Mouse (Mus musculus) CH12.LX (cell line): ENCODE results near the gene Nrm. TPM values are rescaled to one million over a fixed set of nuclear protein-coding genes. Genes with fewer than 3 reads are reported as not detected.

Experiments
- DNase-seq: peaks from one replicate; pipeline ENCODE4 v3.0.0-alpha.2; 2013; ENCODE audit errors: extremely low read depth
- H3K27ac ChIP-seq: 2 replicates; pipeline ENCODE4 v1.5.1; 2012; ENCODE audit warnings: low read depth, mild to moderate bottlenecking, control low read depth, moderate library complexity; ENCODE audit not compliant: insufficient read depth
- H3K27me3 ChIP-seq: replicated peaks from 2 replicates; pipeline ENCODE3; 2012; ENCODE audit warnings: inconsistent platforms
- H3K36me3 ChIP-seq, 2 experiments: replicated peaks in 1 of 2; 2 replicates each; pipeline versions ENCODE3 to v1.6.1; 2012; ENCODE audit warnings: inconsistent platforms in 1 of 2, low read length in 1 of 2, mild to moderate bottlenecking in 1 of 2, mixed read lengths in 1 of 2, moderate library complexity in 1 of 2; ENCODE audit not compliant: control insufficient read depth in 1 of 2, insufficient read depth in 1 of 2
- H3K4me1 ChIP-seq, 2 experiments: 2 replicates each; pipeline ENCODE4 v1.6.1; 2012; ENCODE audit warnings: inconsistent platforms in 1 of 2, moderate library complexity in 1 of 2; ENCODE audit not compliant: insufficient read depth in 2 of 2, control insufficient read depth in 1 of 2
- H3K4me2 ChIP-seq: 2 replicates; pipeline ENCODE4 v1.6.1; 2012; ENCODE audit warnings: low read depth, mild to moderate bottlenecking, control low read depth; ENCODE audit not compliant: poor library complexity, insufficient read depth, severe bottlenecking
- H3K4me3 ChIP-seq, 3 experiments: fragments of 150-350 bp in 1 of 3; sonication (generic) in 1 of 3; replicated peaks in 1 of 3; 2 replicates each; pipeline versions ENCODE3 to v1.5.1; 2011 to 2012; ENCODE audit warnings: low read depth in 2 of 3, low read length in 2 of 3, mild to moderate bottlenecking in 2 of 3, moderate library complexity in 2 of 3, control low read depth in 1 of 3, improper control_type of control experiment in 1 of 3, inconsistent platforms in 1 of 3, mixed read lengths in 1 of 3; ENCODE audit not compliant: poor library complexity in 1 of 3
- H3K79me2 ChIP-seq: replicated peaks from 2 replicates; pipeline ENCODE4 v1.6.1; 2012; ENCODE audit warnings: mild to moderate bottlenecking, moderate library complexity; ENCODE audit not compliant: control insufficient read depth, poor library complexity, insufficient read depth, severe bottlenecking; ENCODE audit errors: extremely low read depth
- H3K9ac ChIP-seq: 2 replicates; pipeline ENCODE4 v1.6.1; 2012; ENCODE audit warnings: low read depth, mild to moderate bottlenecking, control low read depth, moderate library complexity; ENCODE audit not compliant: insufficient read depth
- H3K9me3 ChIP-seq: replicated peaks from 2 replicates; pipeline ENCODE3; 2012; ENCODE audit warnings: low read length, inconsistent platforms, mixed read lengths
- BHLHE40 ChIP-seq: IDR thresholded peaks from 2 replicates; pipeline ENCODE4 v1.6.1; 2011; ENCODE audit warnings: mild to moderate bottlenecking, low read depth, low read length, improper control_type of control experiment
- CHD1 ChIP-seq: IDR thresholded peaks from 2 replicates; pipeline ENCODE4 v1.6.1; 2012; ENCODE audit warnings: low read depth, low read length, improper control_type of control experiment, inconsistent platforms
- CHD2 ChIP-seq: IDR thresholded peaks from 2 replicates; pipeline ENCODE4 v1.6.1; 2011; ENCODE audit warnings: low read length, improper control_type of control experiment
- CTCF ChIP-seq, 2 experiments: IDR thresholded peaks in 1 of 2; conservative IDR thresholded peaks in 1 of 2; 2 replicates each; pipeline ENCODE4 v1.5.1; 2011 to 2012; ENCODE audit warnings: low read depth in 2 of 2, low read length in 2 of 2, improper control_type of control experiment in 1 of 2, inconsistent platforms in 1 of 2, mild to moderate bottlenecking in 1 of 2, moderate library complexity in 1 of 2
- E2F4 ChIP-seq: IDR thresholded peaks from 2 replicates; pipeline ENCODE4 v1.6.1; 2011; ENCODE audit warnings: low read depth, low read length, improper control_type of control experiment; ENCODE audit not compliant: insufficient replicate concordance
- ELF1 ChIP-seq: IDR thresholded peaks from 2 replicates; pipeline ENCODE4 v1.6.1; 2014; ENCODE audit warnings: low read depth, mild to moderate bottlenecking, inconsistent platforms, low read length, improper control_type of control experiment
- GABPA ChIP-seq: IDR thresholded peaks from 2 replicates; pipeline ENCODE4 v1.6.1; 2012; ENCODE audit warnings: low read depth, low read length, improper control_type of control experiment, inconsistent platforms; ENCODE audit not compliant: insufficient replicate concordance
- HCFC1 ChIP-seq: IDR thresholded peaks from 2 replicates; pipeline ENCODE4 v1.6.1; 2012; ENCODE audit warnings: low read depth, mild to moderate bottlenecking, inconsistent platforms, low read length, improper control_type of control experiment
- MAFK ChIP-seq: IDR thresholded peaks from 2 replicates; pipeline ENCODE4 v1.6.1; 2011; ENCODE audit warnings: low read length, improper control_type of control experiment; ENCODE audit not compliant: insufficient replicate concordance
- MAX ChIP-seq: IDR thresholded peaks from 2 replicates; pipeline ENCODE4 v1.6.1; 2011; ENCODE audit warnings: low read length, improper control_type of control experiment
- MAZ ChIP-seq: IDR thresholded peaks from 2 replicates; pipeline ENCODE4 v1.6.1; 2012; ENCODE audit warnings: low read depth, mild to moderate bottlenecking, inconsistent platforms, low read length, improper control_type of control experiment, moderate library complexity
- MXI1 ChIP-seq: IDR thresholded peaks from 2 replicates; pipeline ENCODE4 v1.6.1; 2011; ENCODE audit warnings: mild to moderate bottlenecking, low read depth, low read length, improper control_type of control experiment
- NELFE ChIP-seq: IDR thresholded peaks from 2 replicates; pipeline ENCODE4 v1.6.1; 2011; ENCODE audit warnings: low read depth, low read length, improper control_type of control experiment
- NRF1 ChIP-seq: IDR thresholded peaks from 2 replicates; pipeline ENCODE4 v1.6.1; 2014; ENCODE audit warnings: low read depth, mild to moderate bottlenecking, inconsistent platforms, low read length, improper control_type of control experiment, moderate library complexity
- POLR2AphosphoS2 ChIP-seq: IDR thresholded peaks from 2 replicates; pipeline ENCODE4 v1.6.1; 2011; ENCODE audit warnings: low read depth, low read length, improper control_type of control experiment
- RAD21 ChIP-seq: IDR thresholded peaks from 2 replicates; pipeline ENCODE4 v1.6.1; 2011; ENCODE audit warnings: low read depth, mild to moderate bottlenecking, low read length, improper control_type of control experiment, moderate library complexity
- SIN3A ChIP-seq: IDR thresholded peaks from 2 replicates; pipeline ENCODE4 v1.6.1; 2012; ENCODE audit warnings: low read length, improper control_type of control experiment, inconsistent platforms
- TBP ChIP-seq: conservative IDR thresholded peaks from 2 replicates; pipeline ENCODE4 v1.6.1; 2011; ENCODE audit warnings: low read depth, low read length, improper control_type of control experiment
- UBTF ChIP-seq: IDR thresholded peaks from 2 replicates; pipeline ENCODE4 v1.6.1; 2012; ENCODE audit warnings: low read depth, mild to moderate bottlenecking, inconsistent platforms, low read length, improper control_type of control experiment, moderate library complexity
- USF1 ChIP-seq: IDR thresholded peaks from 2 replicates; pipeline ENCODE4 v1.6.1; 2014; ENCODE audit warnings: low read depth, mild to moderate bottlenecking, inconsistent platforms, low read length, improper control_type of control experiment
- dilution Hi-C: fragments of 300-500 bp; cut with MboI; formaldehyde crosslinking; loops from 2 replicates; pipeline ENCODE4 v1.14.3; 2020; ENCODE audit warnings: low sequenced_read_pairs; ENCODE audit not compliant: extremely low pct_unique_long_range_greater_than_20kb, extremely low pct_ligation_motif_present
- in situ Hi-C: fragments of 300-500 bp; cut with MboI; formaldehyde crosslinking; loops from 3 replicates; pipeline ENCODE4 v1.14.3; 2019; ENCODE audit warnings: low sequenced_read_pairs, low pct_ligation_motif_present, low pct_unique_long_range_greater_than_20kb, mixed read lengths
- polyA plus RNA-seq: library from polyadenylated mRNA; unstranded; fragments of >175 nt; gene quantifications from 2 replicates; pipeline ENCODE4 v1.2.1, GENCODE M21; 2012; ENCODE audit warnings: low read depth; ENCODE audit not compliant: insufficient read length
- total RNA-seq, 2 experiments: library from RNA; depleted of rRNA; stranded (reverse); fragments of 300-350 nt in 1 of 2; fragments of >200 nt in 1 of 2; gene quantifications; 2 replicates each; pipeline ENCODE4 v1.2.3; 2012 to 2014

Nrm gene
- total and polyA plus RNA-seq, 3 experiments = 12.1 to 16.7 (median 15.4) TPM

GRCm38 (mm10) chr17:35900636-35901035 lies 39.5 kb downstream of the Nrm start:
- Histone ChIP-seq H3K9me3 (no peaks in the 10 kb centered on the region), H3K4me3 (no peak overlapping the region), H3K79me2 (peaks cover 6% of the 10 kb centered on the region), H3K36me3 (peaks cover 18 to 58% of the 10 kb centered on the region in 2 experiments), H3K9ac (no peak overlapping the region), H3K27ac (no peak overlapping the region), H3K4me1 (peaks cover 5 to 23% of the 10 kb centered on the region in 2 experiments), H3K4me2 (no peak overlapping the region), H3K27me3 (no peaks in the 10 kb centered on the region)
- no peak for DNase-seq
- in situ Hi-C loops (no loop called here), dilution Hi-C loops (no loop called here)
- no peak for TF ChIP-seq USF1
- no peak for TF ChIP-seq MAX
- TF ChIP-seq MXI1 = no peak
- no peak for TF ChIP-seq CTCF (conservative IDR thresholded peaks at IDR 0.05 in 1 of 2, IDR thresholded peaks at IDR 0.05 in 1 of 2; ENCODE audit: low read depth in 2 of 2, low read length in 2 of 2)
- no peak for TF ChIP-seq TBP
- TF ChIP-seq CHD2 = no peak
- TF ChIP-seq MAFK = no peak
- no peak for TF ChIP-seq SIN3A
- TF ChIP-seq CHD1 = no peak
- TF ChIP-seq UBTF = no peak

- Histone ChIP-seq H3K79me2 (no peaks in the 10 kb centered on the region), H3K27me3 (no peaks in the 10 kb centered on the region), H3K27ac (no peak overlapping the region), H3K9ac (no peak overlapping the region), H3K4me1 (peaks cover 0 to 12% of the 10 kb centered on the region in 2 experiments; a peak in 3 of 4 replicates), H3K9me3 (no peaks in the 10 kb centered on the region), H3K4me3 (no peak overlapping the region), H3K4me2 (no peak overlapping the region), H3K36me3 (peaks cover 25 to 78% of the 10 kb centered on the region in 2 experiments)
- in situ Hi-C loops (no loop called here), dilution Hi-C loops (no loop called here)
- TF ChIP-seq E2F4 (no peak), CTCF (conservative IDR thresholded peaks at IDR 0.05 in 1 of 2, IDR thresholded peaks at IDR 0.05 in 1 of 2; ENCODE audit: low read depth in 2 of 2, low read length in 2 of 2) (no peak), NRF1 (no peak), NELFE (no peak), BHLHE40 (no peak), MAZ (no peak), ELF1 (no peak), MAX (no peak), RAD21 (no peak), POLR2AphosphoS2 (no peak), HCFC1 (no peak), TBP (no peak), GABPA (no peak)
- no peak for DNase-seq
Observed at GRCm38 (mm10) chr17:35903343-35903991, 42.3 kb downstream of the Nrm start.
